Mouse (Mus musculus) MEL (cell line): ENCODE data around the gene Ftcd. TPM values are rescaled to one million over a fixed set of nuclear protein-coding genes. Genes with fewer than 3 reads are reported as not detected.

Source experiments
- DNase-seq: peaks from one replicate; pipeline ENCODE4 v3.0.0; 2011; ENCODE audit warnings: low read depth, low spot score
- H3K27ac ChIP-seq: 2 replicates; pipeline ENCODE4 v1.5.1; 2012; ENCODE audit warnings: low read depth, mild to moderate bottlenecking, control low read depth, low read length, moderate library complexity; ENCODE audit not compliant: control insufficient read depth
- H3K27me3 ChIP-seq, 2 experiments: fragments of 150-350 bp in 1 of 2; sonication (generic) in 1 of 2; 2 replicates each; pipeline ENCODE4 v1.6.1; 2012; ENCODE audit warnings: low read length in 2 of 2, mild to moderate bottlenecking in 2 of 2, improper control_type of control experiment in 1 of 2, moderate library complexity in 1 of 2; ENCODE audit not compliant: insufficient read depth in 2 of 2, control insufficient read depth in 1 of 2
- H3K36me3 ChIP-seq, 2 experiments: 2 replicates each; pipeline ENCODE4 v1.6.1; 2012 to 2014; ENCODE audit warnings: low read length in 2 of 2, improper control_type of control experiment in 1 of 2, inconsistent platforms in 1 of 2, mild to moderate bottlenecking in 1 of 2; ENCODE audit not compliant: insufficient read depth in 2 of 2, control insufficient read depth in 1 of 2
- H3K4me1 ChIP-seq, 2 experiments: fragments of 150-350 bp in 1 of 2; sonication (generic) in 1 of 2; 2 replicates each; pipeline ENCODE4 v1.6.1; 2012; ENCODE audit warnings: low read length in 2 of 2, improper control_type of control experiment in 1 of 2, mild to moderate bottlenecking in 1 of 2; ENCODE audit not compliant: insufficient read depth in 2 of 2, control insufficient read depth in 1 of 2
- H3K4me3 ChIP-seq, 2 experiments: fragments of 150-350 bp in 1 of 2; sonication (generic) in 1 of 2; 2 replicates each; pipeline ENCODE4 v1.5.1; 2012; ENCODE audit warnings: low read depth in 2 of 2, low read length in 2 of 2, mild to moderate bottlenecking in 2 of 2, moderate library complexity in 2 of 2, control low read depth in 1 of 2, improper control_type of control experiment in 1 of 2; ENCODE audit not compliant: control insufficient read depth in 1 of 2, insufficient read depth in 1 of 2
- H3K79me2 ChIP-seq: 2 replicates; pipeline ENCODE4 v1.6.1; 2012; ENCODE audit warnings: mild to moderate bottlenecking, low read length, moderate library complexity; ENCODE audit not compliant: control insufficient read depth, poor library complexity, insufficient read depth
- H3K9ac ChIP-seq: 2 replicates; pipeline ENCODE4 v1.6.1; 2012; ENCODE audit warnings: low read depth, mild to moderate bottlenecking, control low read depth, low read length, moderate library complexity; ENCODE audit not compliant: control insufficient read depth, poor library complexity, severe bottlenecking
- H3K9me3 ChIP-seq: fragments of 150-350 bp; sonication (generic); replicated peaks from 2 replicates; pipeline ENCODE4 v1.6.1; 2012; ENCODE audit warnings: mild to moderate bottlenecking, low read length, improper control_type of control experiment, moderate library complexity; ENCODE audit not compliant: insufficient read depth
- CHD1 ChIP-seq: IDR thresholded peaks from 2 replicates; pipeline ENCODE4 v1.6.1; 2012; ENCODE audit warnings: low read depth, mild to moderate bottlenecking, inconsistent platforms, low read length, improper control_type of control experiment
- CHD2 ChIP-seq: IDR thresholded peaks from 2 replicates; pipeline ENCODE4 v1.6.1; 2011; ENCODE audit warnings: low read length, improper control_type of control experiment
- CTCF ChIP-seq, 3 experiments: IDR thresholded peaks in 2 of 3; conservative IDR thresholded peaks in 1 of 3; 2 replicates each; pipeline ENCODE4 v1.5.1; 2011 to 2012; ENCODE audit warnings: low read length in 3 of 3, low read depth in 2 of 3, mild to moderate bottlenecking in 2 of 3, improper control_type of control experiment in 1 of 3, inconsistent platforms in 1 of 3, mixed read lengths in 1 of 3, moderate library complexity in 1 of 3; ENCODE audit not compliant: control insufficient read depth in 1 of 3, insufficient read depth in 1 of 3, poor library complexity in 1 of 3, severe bottlenecking in 1 of 3
- E2F4 ChIP-seq: IDR thresholded peaks from 2 replicates; pipeline ENCODE4 v1.6.1; 2011; ENCODE audit warnings: low read depth, low read length, improper control_type of control experiment, borderline replicate concordance
- ETS1 ChIP-seq: IDR thresholded peaks from 2 replicates; pipeline ENCODE4 v1.6.1; 2012; ENCODE audit warnings: low read depth, mild to moderate bottlenecking, inconsistent platforms, low read length, improper control_type of control experiment, moderate library complexity
- GATA1 ChIP-seq: IDR thresholded peaks from 2 replicates; pipeline ENCODE4 v1.6.1; 2011; ENCODE audit warnings: low read depth, low read length, improper control_type of control experiment
- JUND ChIP-seq: IDR thresholded peaks from 2 replicates; pipeline ENCODE4 v1.6.1; 2011; ENCODE audit warnings: low read depth, mild to moderate bottlenecking, improper control_type of control experiment, low read length
- KAT2A ChIP-seq: conservative IDR thresholded peaks from 2 replicates; pipeline ENCODE4 v1.6.1; 2012; ENCODE audit warnings: low read depth, low read length, improper control_type of control experiment, inconsistent platforms
- MAFK ChIP-seq: IDR thresholded peaks from 2 replicates; pipeline ENCODE4 v1.6.1; 2011; ENCODE audit warnings: low read depth, mild to moderate bottlenecking, low read length, improper control_type of control experiment, borderline replicate concordance
- MEF2A ChIP-seq: IDR thresholded peaks from 2 replicates; pipeline ENCODE4 v1.6.1; 2014; ENCODE audit warnings: low read depth, mild to moderate bottlenecking, inconsistent platforms, low read length, improper control_type of control experiment; ENCODE audit not compliant: poor library complexity, insufficient replicate concordance, severe bottlenecking; ENCODE audit errors: extremely low read depth
- MYB ChIP-seq: IDR thresholded peaks from 2 replicates; pipeline ENCODE4 v1.6.1; 2011; ENCODE audit warnings: mild to moderate bottlenecking, low read depth, low read length, improper control_type of control experiment
- POLR2A ChIP-seq, 2 experiments: IDR thresholded peaks; 2 replicates each; pipeline ENCODE4 v1.6.1; 2011 to 2012; ENCODE audit warnings: low read length in 2 of 2, mild to moderate bottlenecking in 2 of 2, control low read depth in 1 of 2, improper control_type of control experiment in 1 of 2, low read depth in 1 of 2, moderate library complexity in 1 of 2; ENCODE audit not compliant: control insufficient read depth in 1 of 2, insufficient read depth in 1 of 2, poor library complexity in 1 of 2
- POLR2AphosphoS2 ChIP-seq: IDR thresholded peaks from 2 replicates; pipeline ENCODE4 v1.6.1; 2011; ENCODE audit warnings: low read length, improper control_type of control experiment
- SIN3A ChIP-seq: IDR thresholded peaks from 2 replicates; pipeline ENCODE4 v1.6.1; 2012; ENCODE audit warnings: low read length, improper control_type of control experiment, inconsistent platforms
- TBP ChIP-seq: IDR thresholded peaks from 2 replicates; pipeline ENCODE4 v1.8.0; 2011; ENCODE audit warnings: low read depth, low read length, improper control_type of control experiment
- TCF12 ChIP-seq: IDR thresholded peaks from 2 replicates; pipeline ENCODE4 v1.6.1; 2014; ENCODE audit warnings: low read depth, mild to moderate bottlenecking, inconsistent platforms, low read length, improper control_type of control experiment, moderate library complexity
- ZKSCAN1 ChIP-seq: IDR thresholded peaks from 2 replicates; pipeline ENCODE4 v1.6.1; 2012; ENCODE audit warnings: low read depth, mild to moderate bottlenecking, inconsistent platforms, low read length, improper control_type of control experiment, moderate library complexity
- polyA plus RNA-seq, 2 experiments: library from polyadenylated mRNA; stranded (reverse) in 1 of 2; unstranded in 1 of 2; fragments of >175 nt in 1 of 2; fragments of >200 nt in 1 of 2; gene quantifications; 2 replicates each; pipeline versions ENCODE4 v1.2.1 to v1.2.4; 2012; ENCODE audit warnings: low replicate concordance in 2 of 2, low read depth in 1 of 2; ENCODE audit not compliant: insufficient read length in 2 of 2, insufficient read depth in 1 of 2, missing spikeins in 1 of 2
- total RNA-seq: library from RNA; depleted of rRNA; stranded (reverse); fragments of 300-350 nt; gene quantifications from 2 replicates; pipeline ENCODE4 v1.2.3, GENCODE M21; 2012

The Ftcd gene
- total and polyA plus RNA-seq, 3 experiments: not detected

- peaks cover 0 to 3% of the 10 kb centered on the region in 2 experiments; a peak in 2 of 4 replicates for H3K36me3 ChIP-seq
- TF ChIP-seq SIN3A (no peak), GATA1 (no peak), MAFK (no peak), ETS1 (no peak), CTCF (IDR thresholded peaks at IDR 0.05 in 2 of 3, conservative IDR thresholded peaks at IDR 0.05 in 1 of 3; ENCODE audit: control insufficient read depth in 1 of 3, insufficient read depth in 1 of 3, low read depth in 2 of 3, low read length in 3 of 3, poor library complexity in 1 of 3, severe bottlenecking in 1 of 3) (peak in 1 of 3 experiments; percentile 29; a peak in 1 of 6 replicates)
- DNase-seq: peak; percentile 14
Observed at GRCm38 (mm10) chr10:76550458-76550857, 25.0 kb upstream of the Ftcd start.

GRCm38 (mm10) chr10:76551556-76551955 lies 23.9 kb upstream of the Ftcd start:
- TF ChIP-seq TCF12 (no peak), MYB (no peak), TBP (no peak), ZKSCAN1 (no peak), POLR2A (IDR thresholded peaks at IDR 0.05; ENCODE audit: control insufficient read depth in 1 of 2, insufficient read depth in 1 of 2, low read depth in 1 of 2, low read length in 2 of 2, poor library complexity in 1 of 2) (no peak), CHD2 (no peak), KAT2A (no peak), JUND (no peak), E2F4 (no peak), POLR2AphosphoS2 (no peak), MEF2A (no peak), MAFK (no peak), CHD1 (no peak)
- H3K79me2 ChIP-seq: no peaks in the 10 kb centered on the region
- H3K4me1 ChIP-seq: no peaks in the 10 kb centered on the region
- peaks cover 0 to 3% of the 10 kb centered on the region in 2 experiments; a peak in 1 of 4 replicates for H3K36me3 ChIP-seq
- H3K27me3 ChIP-seq: no peaks in the 10 kb centered on the region
- H3K9me3 ChIP-seq: no peaks in the 10 kb centered on the region
- DNase-seq: no peak
- H3K9ac ChIP-seq: no peak overlapping the region
- no peak overlapping the region for H3K27ac ChIP-seq
- no peak overlapping the region for H3K4me3 ChIP-seq

More at GRCm38 (mm10) chr10:76550458-76550857, 25.0 kb upstream of the Ftcd start:
- Histone ChIP-seq H3K79me2 (no peaks in the 10 kb centered on the region), H3K9me3 (no peaks in the 10 kb centered on the region), H3K4me3 (no peak overlapping the region), H3K27me3 (no peaks in the 10 kb centered on the region), H3K27ac (no peak overlapping the region), H3K4me1 (no peaks in the 10 kb centered on the region), H3K9ac (no peak overlapping the region)
